Mouse (Mus musculus): Measurements from ENCODE around the gene Hbb-y. TPM values are rescaled to one million over a fixed set of nuclear protein-coding genes. Genes with fewer than 3 reads are reported as not detected.
"Not testable (repeated sequence)": the region's sequence is repeated elsewhere in the genome, so short reads cannot be mapped to it uniquely, and the experiment has no call there.

The Hbb-y gene
- total RNA-seq (2021) = not detected
- long read RNA-seq, experiment 1 = 0 reads
- long read RNA-seq, experiment 2 = 0 reads

GRCm38 (mm10) chr7:103853090-103853489 is at the start of gene Hbb-y:
TSS of gene Hbb-y (minus strand) at chr7:103853216.
- intact Hi-C loops (cut with DNase I; ENCODE audit: low total_unique reads) = no loop called here
- DNase-seq = no peak

- DNase-seq = no peak
- intact Hi-C loops (cut with DNase I; ENCODE audit: low total_unique reads) = no loop called here
These were observed 41.4 kb upstream of the Hbb-y start, which contains the start of gene Olfr64 for GRCm38 (mm10) chr7:103894385-103894784. TSS of gene Olfr64 (minus strand) at chr7:103894485.

- intact Hi-C loops (cut with DNase I; ENCODE audit: low total_unique reads) = no loop called here
- no peak for DNase-seq
These were observed 33.1 kb upstream of the Hbb-y start, which contains the start of gene Olfr66 for GRCm38 (mm10) chr7:103886152-103886551. TSS of gene Olfr66 (minus strand) at chr7:103886252.

GRCm38 (mm10) chr7:103877093-103877492 is 24.1 kb upstream of the Hbb-y start:
- no peak for DNase-seq
- intact Hi-C loops (cut with DNase I; ENCODE audit: low total_unique reads) = no loop called here

GRCm38 (mm10) chr7:103874451-103874850 is 21.4 kb upstream of the Hbb-y start:
- no peak for DNase-seq
- intact Hi-C loops (cut with DNase I; ENCODE audit: low total_unique reads) = no loop called here

GRCm38 (mm10) chr7:103873064-103873463 is 20.0 kb upstream of the Hbb-y start:
- intact Hi-C loops (cut with DNase I; ENCODE audit: low total_unique reads) = no loop called here
- no peak for DNase-seq

- intact Hi-C loops (cut with DNase I; ENCODE audit: low total_unique reads) = no loop called here
- no peak for DNase-seq
These were observed 17.7 kb upstream of the Hbb-y start for GRCm38 (mm10) chr7:103870667-103871066.

- no peak for DNase-seq
- intact Hi-C loops (cut with DNase I; ENCODE audit: low total_unique reads) = no loop called here
These were observed 12.7 kb upstream of the Hbb-y start for GRCm38 (mm10) chr7:103865716-103866115.

- intact Hi-C loops (cut with DNase I; ENCODE audit: low total_unique reads) = no loop called here
- DNase-seq = no peak
These were observed 8.5 kb upstream of the Hbb-y start for GRCm38 (mm10) chr7:103861531-103861930.

GRCm38 (mm10) chr7:103860855-103861254 is 7.8 kb upstream of the Hbb-y start:
- DNase-seq = peak; percentile 10
- intact Hi-C loops (cut with DNase I; ENCODE audit: low total_unique reads) = no loop called here

GRCm38 (mm10) chr7:103859076-103859475 is 6.1 kb upstream of the Hbb-y start:
- DNase-seq = no peak
- intact Hi-C loops (cut with DNase I; ENCODE audit: low total_unique reads) = no loop called here

GRCm38 (mm10) chr7:103854669-103855068 is 1.7 kb upstream of the Hbb-y start:
- intact Hi-C loops (cut with DNase I; ENCODE audit: low total_unique reads) = no loop called here

GRCm38 (mm10) chr7:103844525-103845325 is 8.3 kb downstream of the Hbb-y start:
- intact Hi-C loops (cut with DNase I; ENCODE audit: low total_unique reads) = no loop called here
- no peak for DNase-seq

More at GRCm38 (mm10) chr7:103854669-103855068, 1.7 kb upstream of the Hbb-y start:
- no peak for DNase-seq

GRCm38 (mm10) chr7:103843034-103843433 is 10.0 kb downstream of the Hbb-y start, which contains the start of gene Hbb-bh1:
TSS of gene Hbb-bh1 (minus strand) at chr7:103843164.
- intact Hi-C loops (cut with DNase I; ENCODE audit: low total_unique reads) = no loop called here
- no peak for DNase-seq

- no peak for DNase-seq
- intact Hi-C loops (cut with DNase I; ENCODE audit: low total_unique reads) = no loop called here
These were observed 12.7 kb downstream of the Hbb-y start, which contains the start of gene Hbb-bh2 for GRCm38 (mm10) chr7:103840268-103840667. TSS of gene Hbb-bh2 (minus strand) at chr7:103840520.

GRCm38 (mm10) chr7:103827808-103828207 is 25.2 kb downstream of the Hbb-y start, which contains the start of gene Hbb-bs:
TSS of gene Hbb-bs (minus strand) at chr7:103828096.
- intact Hi-C loops (cut with DNase I; ENCODE audit: low total_unique reads) = no loop called here
- DNase-seq = no peak

- intact Hi-C loops (cut with DNase I; ENCODE audit: low total_unique reads); DNase-seq: not testable (repeated sequence)
These were observed 25.9 kb downstream of the Hbb-y start for GRCm38 (mm10) chr7:103827139-103827538.

GRCm38 (mm10) chr7:103826255-103826887 is 26.6 kb downstream of the Hbb-y start:
- DNase-seq = no peak
- intact Hi-C loops (cut with DNase I; ENCODE audit: low total_unique reads) = no loop called here

- intact Hi-C loops (cut with DNase I; ENCODE audit: low total_unique reads) = no loop called here
- DNase-seq = no peak
These were observed 27.3 kb downstream of the Hbb-y start for GRCm38 (mm10) chr7:103825536-103826254.

- intact Hi-C loops (cut with DNase I; ENCODE audit: low total_unique reads) = no loop called here
- no peak for DNase-seq
These were observed 28.4 kb downstream of the Hbb-y start for GRCm38 (mm10) chr7:103824597-103824996.

Measured in gastrocnemius, postnatal 14 days (tissue).